Mouse (Mus musculus) midbrain, embryonic 11.5 days (tissue): Measurements from ENCODE around the gene Epha5. TPM values are rescaled to one million over a fixed set of nuclear protein-coding genes. Genes with fewer than 3 reads are reported as not detected.

Source experiments
- ATAC-seq: fragments of 200-750 bp; cut with Nextera tagmentation; 2 replicates; pipeline ENCODE4 v1.8.0; 2017; ENCODE audit warnings: moderate TSS enrichment, moderate library complexity; ENCODE audit not compliant: low FRiP score
- DNase-seq: peaks from one replicate; pipeline ENCODE4 v3.0.0; 2015; ENCODE audit warnings: low spot score; ENCODE audit errors: missing footprints
- H3K27ac ChIP-seq: fragments of 300-500 bp; sonication (generic); 2 replicates; pipeline ENCODE4 v1.5.1; 2014; ENCODE audit warnings: low read depth, low read length
- H3K27me3 ChIP-seq: fragments of 300-500 bp; sonication (generic); 2 replicates; pipeline ENCODE4 v1.6.1; 2014; ENCODE audit warnings: mild to moderate bottlenecking, low read length, moderate library complexity, mixed read lengths; ENCODE audit not compliant: control insufficient read depth, insufficient read depth
- H3K36me3 ChIP-seq: fragments of 300-500 bp; sonication (generic); 2 replicates; pipeline ENCODE4 v1.6.1; 2014; ENCODE audit warnings: mild to moderate bottlenecking, low read length, moderate library complexity, mixed read lengths; ENCODE audit not compliant: control insufficient read depth, insufficient read depth
- H3K4me1 ChIP-seq: fragments of 300-500 bp; sonication (generic); 2 replicates; pipeline ENCODE4 v1.6.1; 2014; ENCODE audit warnings: low read length; ENCODE audit not compliant: control insufficient read depth, insufficient read depth
- H3K4me2 ChIP-seq: fragments of 300-500 bp; sonication (generic); 2 replicates; pipeline ENCODE4 v1.6.1; 2014; ENCODE audit warnings: mild to moderate bottlenecking, moderate library complexity
- H3K4me3 ChIP-seq: fragments of 300-500 bp; sonication (generic); 2 replicates; pipeline ENCODE4 v1.5.1; 2014; ENCODE audit warnings: low read depth, low read length
- H3K9ac ChIP-seq: fragments of 300-500 bp; sonication (generic); 2 replicates; pipeline ENCODE4 v1.6.1; 2014; ENCODE audit warnings: low read length
- H3K9me3 ChIP-seq: fragments of 300-500 bp; sonication (generic); 2 replicates; pipeline ENCODE4 v1.6.1; 2016; ENCODE audit warnings: low read length; ENCODE audit not compliant: control insufficient read depth
- WGBS: fragments of 180-500 bp; shearing (Covaris S2); extraction: QIAGEN DNeasy Blood & Tissue Kit; methylation state at CpG from one replicate; pipeline ENCODE4 v1.1.7; 2014; 5-methylcytosine and 5-hydroxymethylcytosine counted together
- polyA plus RNA-seq: library from polyadenylated mRNA; unstranded; fragments of >200 nt; fragmentation: Nextera tagmentation; extraction: Ambion mirVana; gene quantifications from 2 replicates; pipeline ENCODE4 v1.2.1, GENCODE M21; 2014

Gene Epha5
- polyA plus RNA-seq, 1 experiment from 2014 or later: 26.7 TPM

GRCm38 (mm10) chr5:84320553-84320952 lies 96.6 kb downstream of the Epha5 start:
- Histone ChIP-seq H3K36me3 (no peaks in the 10 kb centered on the region), H3K4me1 (peaks cover 28% of the 10 kb centered on the region), H3K4me3 (no peak overlapping the region), H3K9me3 (no peaks in the 10 kb centered on the region), H3K9ac (no peak overlapping the region), H3K27ac (no peak overlapping the region), H3K27me3 (no peaks in the 10 kb centered on the region), H3K4me2 (0 out of 2 replicates have a peak overlapping the region, but pooled peaks have one; percentile 24)
- DNase-seq (peak; percentile 87), ATAC-seq (peak; percentile 62)
- 14% methylated on average over 1 of the region's 1 CpGs for WGBS

GRCm38 (mm10) chr5:84320138-84320537 lies 97.0 kb downstream of the Epha5 start:
- peak; percentile 57 for ATAC-seq
- H3K36me3 ChIP-seq: no peaks in the 10 kb centered on the region
- 24% methylated on average over 4 of the region's 4 CpGs for WGBS

GRCm38 (mm10) chr5:84318814-84319340 lies 98.3 kb downstream of the Epha5 start:
- Histone ChIP-seq H3K4me1 (peaks cover 26% of the 10 kb centered on the region), H3K4me3 (no peak overlapping the region), H3K27me3 (no peaks in the 10 kb centered on the region), H3K9ac (no peak overlapping the region), H3K27ac (no peak overlapping the region), H3K9me3 (no peaks in the 10 kb centered on the region), H3K36me3 (no peaks in the 10 kb centered on the region), H3K4me2 (no peak overlapping the region)
- no peak for DNase-seq
- 35% methylated on average over 8 of the region's 8 CpGs for WGBS
- peak; percentile 64 for ATAC-seq

More at GRCm38 (mm10) chr5:84320138-84320537, 97.0 kb downstream of the Epha5 start:
- Histone ChIP-seq H3K27ac (no peak overlapping the region), H3K4me1 (peaks cover 28% of the 10 kb centered on the region), H3K27me3 (no peaks in the 10 kb centered on the region), H3K4me2 (0 out of 2 replicates have a peak overlapping the region, but pooled peaks have one; percentile 15), H3K4me3 (no peak overlapping the region), H3K9ac (no peak overlapping the region), H3K9me3 (no peaks in the 10 kb centered on the region)
- no peak for DNase-seq

- 77% methylated on average over 4 of the region's 4 CpGs for WGBS
- Histone ChIP-seq H3K27me3 (no peaks in the 10 kb centered on the region), H3K9me3 (no peaks in the 10 kb centered on the region), H3K4me2 (no peak overlapping the region), H3K36me3 (no peaks in the 10 kb centered on the region), H3K27ac (no peak overlapping the region), H3K4me1 (peaks cover 26% of the 10 kb centered on the region), H3K9ac (no peak overlapping the region), H3K4me3 (no peak overlapping the region)
- ATAC-seq (no peak), DNase-seq (no peak)
These were observed 99.3 kb downstream of the Epha5 start for GRCm38 (mm10) chr5:84317839-84318238.

DNA sequence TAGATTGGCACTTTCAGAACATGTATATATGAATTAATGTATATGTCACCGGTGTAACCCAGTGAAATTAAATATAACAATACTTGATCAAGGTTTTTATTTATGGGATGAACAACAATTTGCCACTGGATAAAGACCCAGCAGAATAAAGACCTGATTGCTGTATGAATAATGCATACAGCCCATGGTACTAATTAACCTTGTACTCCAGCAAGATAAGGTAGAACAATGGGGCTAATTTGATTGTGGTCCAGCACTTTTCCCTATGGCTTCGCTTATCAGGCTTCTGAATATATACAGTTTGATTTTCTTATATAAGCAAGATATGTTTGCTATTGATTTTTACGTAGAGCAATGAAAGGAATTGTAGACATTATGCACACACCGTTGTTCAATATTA lies 103.6 kb downstream of the Epha5 start:
- DNase-seq (no peak), ATAC-seq (peak; percentile 58; the same call in 1 of the 2 replicates)
- 79% methylated on average over 4 of the region's 4 CpGs for WGBS
- no peak overlapping the region for H3K4me2 ChIP-seq
- H3K4me3 ChIP-seq: no peak overlapping the region
- H3K36me3 ChIP-seq: no peaks in the 10 kb centered on the region
- H3K27ac ChIP-seq: no peak overlapping the region
- H3K4me1 ChIP-seq: peaks cover 7% of the 10 kb centered on the region
- no peaks in the 10 kb centered on the region for H3K9me3 ChIP-seq
- H3K9ac ChIP-seq: no peak overlapping the region
- no peaks in the 10 kb centered on the region for H3K27me3 ChIP-seq

DNA sequence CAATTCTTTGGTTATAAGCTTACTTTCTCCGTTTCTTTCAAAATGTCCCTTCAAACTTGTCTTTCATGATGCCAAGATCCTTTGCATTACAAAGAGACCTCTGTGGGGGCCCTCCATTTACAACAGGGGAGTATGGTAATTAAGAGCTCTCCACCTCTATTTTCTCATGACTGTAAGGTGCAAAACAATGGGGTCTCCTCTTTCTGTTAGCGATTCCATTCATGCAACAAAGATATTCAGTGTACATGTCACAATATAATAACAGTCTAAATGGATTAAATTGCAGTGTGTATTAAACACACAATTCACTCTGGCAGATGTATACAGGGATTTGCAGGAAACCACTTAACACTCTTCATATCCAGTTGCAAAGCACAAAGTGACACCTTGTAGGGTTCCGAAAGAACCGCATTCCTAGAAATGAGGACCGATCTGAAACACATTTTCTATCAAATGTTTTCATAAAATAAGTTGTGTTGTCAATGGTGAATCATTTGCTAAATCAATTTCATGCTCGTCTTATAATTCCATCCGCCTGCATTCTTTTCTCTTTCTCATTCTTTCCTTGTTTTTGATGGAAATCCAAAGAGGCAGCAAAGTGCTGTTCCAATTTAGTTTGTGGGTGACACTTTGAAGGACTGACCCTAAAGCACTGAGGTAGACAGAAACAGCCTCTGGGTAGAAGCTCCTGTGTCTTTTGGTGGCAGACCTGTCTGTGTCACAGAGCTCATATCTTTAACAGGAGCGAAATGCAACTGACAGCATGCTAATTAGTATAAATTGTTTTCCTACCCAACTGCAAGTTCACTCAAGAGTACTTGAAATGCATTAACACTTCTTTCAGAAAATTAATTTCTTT lies 118.1 kb downstream of the Epha5 start:
- H3K4me2 ChIP-seq: peak overlapping the region; percentile 20; the same call in 1 of the 2 replicates
- peak; percentile 89 for ATAC-seq

DNA sequence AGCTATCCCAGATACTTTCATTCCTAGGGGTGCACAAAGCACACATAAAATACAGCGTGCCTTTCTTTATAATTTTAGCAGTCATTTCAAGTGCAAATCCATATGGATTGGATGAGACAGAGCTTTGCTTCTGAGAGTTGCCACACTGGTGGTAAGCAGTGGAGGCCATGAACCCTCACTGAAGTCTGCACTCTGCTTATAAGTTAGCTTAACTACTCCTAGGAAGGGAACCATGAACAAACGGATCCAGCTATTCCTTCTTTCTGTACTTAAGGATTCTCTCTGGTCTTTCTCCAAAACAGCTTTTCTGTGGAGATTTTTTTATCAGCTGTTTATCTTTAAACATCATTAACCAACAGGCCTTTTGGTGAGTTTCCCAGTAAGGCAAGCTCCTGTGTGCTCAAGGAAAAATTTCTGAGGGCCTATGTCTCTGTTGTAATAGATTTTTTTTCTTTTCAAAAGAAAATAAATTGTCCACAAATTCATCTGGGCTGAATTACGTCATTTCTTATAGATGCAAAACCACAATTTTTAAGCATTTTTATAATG lies 127.7 kb downstream of the Epha5 start:
- H3K27me3 ChIP-seq: no peaks in the 10 kb centered on the region
- WGBS: 63% methylated on average over 3 of the region's 3 CpGs
- H3K27ac ChIP-seq: no peak overlapping the region
- no peak overlapping the region for H3K4me2 ChIP-seq
- no peak for DNase-seq
- H3K36me3 ChIP-seq: no peaks in the 10 kb centered on the region
- no peak for ATAC-seq
- peaks cover 3% of the 10 kb centered on the region; the same call in 1 of the 2 replicates for H3K4me1 ChIP-seq
- no peak overlapping the region for H3K9ac ChIP-seq
- no peak overlapping the region for H3K4me3 ChIP-seq
- no peaks in the 10 kb centered on the region for H3K9me3 ChIP-seq

More for the DNA sequence above, 118.1 kb downstream of the Epha5 start:
- Histone ChIP-seq H3K9me3 (no peaks in the 10 kb centered on the region), H3K36me3 (no peaks in the 10 kb centered on the region), H3K9ac (no peak overlapping the region), H3K4me3 (no peak overlapping the region), H3K27me3 (no peaks in the 10 kb centered on the region; the same call in 1 of the 2 replicates), H3K27ac (no peak overlapping the region), H3K4me1 (peaks cover 7% of the 10 kb centered on the region)
- 20% methylated on average over 8 of the region's 8 CpGs for WGBS
- DNase-seq: peak; percentile 87

DNA sequence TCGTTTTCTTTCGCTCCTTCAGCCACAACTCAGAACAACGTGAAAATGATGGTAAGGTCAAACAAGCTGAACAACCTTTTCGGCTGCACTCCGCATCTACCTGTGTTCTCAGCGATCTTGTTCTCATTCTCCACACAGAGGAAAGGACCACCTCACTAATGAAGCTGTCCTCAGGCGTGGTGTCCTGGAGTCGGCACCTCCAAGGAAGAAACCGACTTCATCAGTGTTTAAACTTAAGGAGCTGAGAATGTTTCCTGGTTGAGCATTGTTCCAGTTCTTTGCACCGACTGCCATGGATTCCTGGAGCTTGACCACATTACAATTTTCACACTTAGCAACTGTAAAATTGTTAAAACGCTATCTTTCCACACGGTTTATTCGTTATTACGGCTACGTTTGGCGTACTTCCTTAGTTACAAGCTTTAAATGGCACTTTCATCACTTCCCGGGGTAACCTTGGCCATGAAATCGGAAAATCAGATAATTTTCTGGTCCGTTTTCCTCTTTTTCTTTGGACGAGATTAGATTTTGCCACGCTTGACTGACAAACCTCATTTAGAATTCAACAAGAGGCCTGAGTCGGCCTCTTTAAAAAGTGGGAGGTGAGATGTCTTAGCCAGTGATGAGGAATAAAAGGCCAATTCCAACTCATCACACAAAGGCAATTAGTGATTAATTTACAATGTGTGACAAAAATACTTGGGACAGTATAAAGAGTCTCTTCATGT lies 135.7 kb downstream of the Epha5 start:
- WGBS: 22% methylated on average over 22 of the region's 22 CpGs
- Histone ChIP-seq H3K27me3 (no peaks in the 10 kb centered on the region; the same call in 1 of the 2 replicates), H3K36me3 (no peaks in the 10 kb centered on the region), H3K27ac (no peak overlapping the region), H3K4me3 (peak overlapping the region; percentile 7; the same call in 1 of the 2 replicates), H3K4me2 (peak overlapping the region; percentile 50), H3K4me1 (peaks cover 5% of the 10 kb centered on the region), H3K9me3 (no peaks in the 10 kb centered on the region), H3K9ac (no peak overlapping the region)
- peak; percentile 79 for ATAC-seq
- peak; percentile 92 for DNase-seq
